Mouse (Mus musculus) cortical plate, adult 2 months (tissue): ENCODE measurements around the gene Smurf1.

Experiments
- CTCF ChIP-seq: fragments of 200-500 bp; IDR thresholded peaks from 2 replicates; pipeline ENCODE4 v1.5.1; 2011; ENCODE audit warnings: mild to moderate bottlenecking, control low read depth, low read length; ENCODE audit not compliant: insufficient read depth; ENCODE audit errors: extremely low read depth
- POLR2A ChIP-seq: fragments of 200-500 bp; IDR thresholded peaks from 2 replicates; pipeline ENCODE4 v1.6.1; 2011; ENCODE audit warnings: mild to moderate bottlenecking, low read length, control low read depth; ENCODE audit not compliant: insufficient read depth; ENCODE audit errors: extremely low read depth

DNA sequence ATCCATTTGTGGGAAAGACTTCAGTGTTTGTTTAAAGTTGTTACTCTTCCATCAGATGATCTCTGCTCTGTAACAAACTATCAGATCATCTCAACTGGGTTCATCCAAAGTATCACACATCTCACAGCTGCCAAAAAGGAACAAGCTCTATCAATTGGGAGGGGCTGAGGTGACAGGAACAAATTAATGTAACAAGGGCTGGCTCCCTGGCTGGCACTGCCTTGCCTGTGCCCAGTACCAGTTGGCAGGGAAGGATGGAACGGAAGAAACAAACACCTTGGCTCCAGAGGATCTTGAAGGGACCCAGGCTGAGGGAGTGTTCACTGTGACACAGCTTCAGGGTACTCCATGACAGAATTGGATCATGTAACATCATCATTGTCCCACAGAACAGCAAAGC lies 17.6 kb downstream of the Smurf1 start:
- TF ChIP-seq CTCF (no peak), POLR2A (no peak)
